Mouse (Mus musculus) CD8-positive naive resting alpha-beta T cell, adult 2 months (primary cell): Measurements from ENCODE around the gene Hddc3.

Experiments
- DNase-seq, 2 experiments: peaks; one replicate each; pipeline ENCODE4 v3.0.0; 2022; ENCODE audit warnings: low read depth in 2 of 2, low spot score in 2 of 2

Hddc3 gene

GRCm38 (mm10) chr7:80368635-80369421 lies 25.9 kb downstream of the Hddc3 start:
- DNase-seq: no peak

- no peak for DNase-seq
Measured at GRCm38 (mm10) chr7:80369461-80369860, 26.6 kb downstream of the Hddc3 start.

GRCm38 (mm10) chr7:80369967-80370431 lies 27.1 kb downstream of the Hddc3 start:
- DNase-seq: no peak

- DNase-seq: peak; percentile 79 to 81
Measured at GRCm38 (mm10) chr7:80370649-80371040, 27.7 kb downstream of the Hddc3 start.

- peak; percentile 67 to 76 for DNase-seq
Measured at GRCm38 (mm10) chr7:80371041-80371751, 28.3 kb downstream of the Hddc3 start, which contains the start of gene Man2a2. Gene Man2a2, minus strand, starts transcription at chr7:80371375.

DNA sequence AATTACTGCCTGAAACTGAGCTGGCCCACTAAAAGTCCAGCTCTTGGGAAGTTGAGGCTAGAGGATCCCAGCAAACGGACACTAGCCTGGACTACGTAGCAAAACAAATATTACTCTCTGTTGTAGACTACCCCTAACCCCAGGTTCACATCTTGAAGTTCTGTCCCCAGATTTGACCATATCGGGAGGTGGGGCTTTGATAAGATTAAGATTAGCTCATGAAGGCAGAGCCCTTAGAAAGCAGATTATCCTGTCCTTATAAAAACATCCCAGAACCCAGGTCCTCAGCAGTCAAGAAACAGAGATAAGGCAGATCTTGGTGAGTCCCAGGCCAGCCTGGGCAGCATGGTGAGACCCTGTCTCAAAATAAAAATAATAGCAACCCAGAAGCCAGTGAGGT lies 29.3 kb downstream of the Hddc3 start:
- no peak for DNase-seq

DNA sequence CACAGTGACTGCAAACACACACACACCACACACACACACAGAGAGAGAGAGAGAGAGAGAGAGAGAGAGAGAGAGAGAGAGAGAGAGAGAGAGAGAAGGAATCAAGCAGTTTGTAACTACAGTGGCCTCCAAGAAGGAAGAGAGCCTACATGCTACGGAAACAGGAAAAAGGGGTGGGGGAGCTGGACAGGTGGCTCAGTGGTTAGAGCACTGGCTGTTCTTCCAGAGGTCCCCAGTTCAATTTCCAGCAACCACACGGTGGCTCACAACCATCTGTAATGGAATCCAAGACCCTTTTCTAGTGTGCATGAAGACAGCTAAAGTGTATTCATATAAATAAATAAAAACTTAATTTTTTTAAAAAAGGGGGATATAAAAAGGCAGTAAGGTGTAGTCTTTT lies 29.8 kb downstream of the Hddc3 start:
- no peak for DNase-seq

GRCm38 (mm10) chr7:80373352-80373751 lies 30.4 kb downstream of the Hddc3 start:
- no peak for DNase-seq

DNA sequence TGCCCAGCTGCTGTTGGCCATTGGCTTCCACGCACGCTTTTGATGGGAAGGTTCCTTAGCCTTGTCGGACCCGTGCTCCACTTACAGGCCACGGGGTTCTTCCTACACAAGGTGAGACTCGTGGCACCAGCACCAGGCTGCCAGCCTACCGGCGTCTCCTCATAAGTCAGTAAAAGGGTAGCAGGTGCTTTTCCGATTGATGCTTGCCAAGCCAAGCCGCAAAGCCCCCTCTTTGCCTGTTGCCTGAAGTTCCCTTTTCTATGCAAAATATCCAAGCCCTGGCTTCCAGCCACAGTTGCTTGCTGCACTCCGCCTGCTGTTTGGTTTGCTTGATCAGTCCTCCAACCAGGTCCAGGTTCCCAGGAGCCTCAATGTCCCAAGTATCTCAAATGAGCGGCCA lies 30.9 kb downstream of the Hddc3 start:
- no peak for DNase-seq

GRCm38 (mm10) chr7:80374280-80374679 lies 31.4 kb downstream of the Hddc3 start:
- DNase-seq: no peak

- no peak for DNase-seq
Measured at GRCm38 (mm10) chr7:80374733-80375132, 31.8 kb downstream of the Hddc3 start.

DNA sequence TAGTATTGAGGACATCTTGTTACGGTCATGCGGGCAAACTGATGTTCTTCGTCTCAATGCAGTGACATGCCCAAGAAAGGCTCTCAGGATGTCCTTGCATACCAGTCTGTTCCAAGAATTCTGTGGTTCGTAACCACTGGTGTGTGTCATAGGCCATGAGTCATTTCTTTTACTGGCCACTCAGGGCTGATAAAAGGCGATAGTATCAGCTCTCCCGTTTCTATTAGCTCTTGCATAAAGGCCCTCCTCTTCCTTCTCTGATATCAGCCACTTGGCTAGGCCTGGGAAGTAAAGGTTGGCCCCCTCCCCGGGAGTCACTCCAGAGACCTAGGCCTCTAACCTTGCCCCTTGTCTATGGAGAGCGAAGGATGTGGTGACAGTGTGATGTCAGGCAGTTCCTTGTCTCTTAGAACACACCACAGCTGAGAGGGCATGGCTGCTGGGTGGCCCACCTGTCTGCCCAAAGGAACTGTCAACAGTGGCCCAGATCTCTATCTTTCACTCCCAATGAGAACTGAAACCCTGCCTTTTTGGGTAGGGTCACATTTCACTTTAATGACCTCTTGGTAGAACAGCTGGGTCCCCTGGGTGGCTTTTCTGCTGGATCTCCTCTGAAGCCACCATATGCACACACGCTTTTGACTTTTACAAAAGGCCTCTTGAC lies 32.6 kb downstream of the Hddc3 start:
- DNase-seq: no peak

- no peak for DNase-seq
Measured at GRCm38 (mm10) chr7:80376192-80376591, 33.3 kb downstream of the Hddc3 start.

DNA sequence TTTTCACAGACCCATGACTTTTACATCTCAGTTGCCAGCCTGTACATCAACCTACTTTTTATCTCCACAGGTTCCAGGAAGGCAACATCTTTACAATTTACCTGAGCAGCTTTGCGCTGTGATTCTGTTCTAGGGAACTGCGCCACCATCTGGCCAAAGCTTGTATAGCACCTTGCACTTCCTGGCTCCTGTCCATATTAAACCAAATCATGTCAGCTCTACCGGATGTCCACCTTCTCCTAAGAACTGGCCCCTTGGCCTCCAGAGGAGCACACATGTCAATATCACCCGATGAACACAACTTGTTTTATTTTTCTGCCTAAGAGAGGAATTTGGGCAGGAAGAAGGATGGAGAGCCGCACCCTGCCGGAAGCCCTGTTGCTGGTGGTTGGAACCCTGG lies 34.6 kb downstream of the Hddc3 start:
- peak; percentile 78 to 82 for DNase-seq

DNA sequence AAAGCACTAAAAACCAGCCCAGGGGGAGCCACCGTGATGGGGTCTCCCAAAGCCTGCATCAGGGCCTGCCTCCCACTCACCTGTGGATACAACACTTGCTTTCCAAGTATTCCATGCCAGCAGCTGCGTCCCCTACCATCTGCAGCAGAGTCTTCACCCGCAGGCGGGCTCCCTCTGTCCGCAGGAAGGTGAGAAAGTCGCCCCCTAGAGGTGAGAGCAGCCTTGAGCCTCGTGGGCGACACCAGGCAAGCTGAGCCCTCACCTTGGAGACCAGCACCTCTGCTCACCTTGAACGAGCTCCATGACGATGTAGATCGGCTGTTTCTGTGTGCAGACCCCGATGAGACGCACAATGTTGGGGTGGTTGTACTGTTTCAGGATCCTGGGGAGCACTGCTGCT lies 36.6 kb downstream of the Hddc3 start:
- DNase-seq: peak; percentile 49 to 56

- no peak for DNase-seq
Measured at GRCm38 (mm10) chr7:80382919-80383318, 40.0 kb downstream of the Hddc3 start.

DNA sequence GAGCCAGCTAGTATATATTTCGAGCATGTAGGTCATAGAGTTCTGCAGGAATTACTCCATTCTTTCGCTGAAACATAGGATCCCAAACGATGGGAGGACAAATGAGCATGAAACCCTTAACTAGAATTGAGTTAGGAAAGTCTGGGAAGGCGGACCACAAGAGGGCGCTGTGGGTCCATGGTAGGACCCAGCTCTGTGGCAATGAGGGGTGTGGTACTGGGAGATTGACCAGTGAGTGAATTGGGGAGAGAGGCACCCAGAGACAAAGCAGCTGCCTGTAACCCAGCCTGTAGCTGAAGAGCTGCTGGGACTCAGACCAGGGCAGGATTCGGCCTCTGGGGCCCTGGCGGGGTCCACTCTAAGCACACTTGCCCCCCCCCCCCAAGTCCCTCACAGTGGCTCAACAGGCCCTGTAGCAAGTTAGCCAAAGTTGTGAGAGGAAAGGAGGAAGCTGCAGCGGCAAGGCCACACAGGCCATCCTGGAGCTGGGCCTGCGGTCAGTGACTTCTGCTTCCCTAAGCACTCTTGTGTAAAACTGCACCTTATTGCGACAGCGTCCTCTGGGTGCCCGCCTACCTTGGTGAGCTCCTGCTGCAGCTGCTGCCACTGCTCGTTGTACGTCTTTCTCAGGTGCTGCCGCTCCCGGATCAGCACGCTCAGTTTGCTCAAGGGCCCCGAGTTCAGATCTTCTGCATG lies 43.5 kb downstream of the Hddc3 start:
- peak; percentile 79 to 81 for DNase-seq

DNA sequence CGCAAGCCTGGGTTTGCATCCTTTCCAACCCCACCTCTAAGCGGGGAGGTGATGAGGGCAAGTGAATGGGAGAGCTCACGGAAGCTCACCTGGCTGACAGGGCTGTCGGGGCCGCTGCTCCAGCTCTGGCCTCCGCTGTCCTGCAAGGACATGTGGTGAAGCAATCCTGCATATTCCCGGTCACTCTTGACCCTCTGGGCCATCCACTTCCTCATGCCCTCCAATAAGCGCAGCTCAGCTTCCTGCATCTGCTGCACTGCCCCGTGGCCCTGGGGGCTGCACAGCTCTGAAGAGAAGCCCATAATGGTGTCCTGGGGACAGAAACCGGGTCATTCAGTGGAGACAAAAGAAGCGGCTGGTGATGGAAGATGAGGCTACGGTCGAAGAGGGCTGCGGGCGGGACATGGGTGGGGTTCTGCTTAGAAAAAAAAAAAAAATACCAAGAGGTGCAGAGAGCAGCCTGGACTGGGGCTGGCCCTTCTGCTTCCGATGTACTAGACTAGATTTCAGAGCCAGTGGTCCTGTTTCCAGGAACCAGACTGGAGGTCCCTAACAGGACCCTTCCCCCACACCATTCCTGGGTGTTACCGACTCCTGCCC lies 44.2 kb downstream of the Hddc3 start:
- no peak for DNase-seq

DNA sequence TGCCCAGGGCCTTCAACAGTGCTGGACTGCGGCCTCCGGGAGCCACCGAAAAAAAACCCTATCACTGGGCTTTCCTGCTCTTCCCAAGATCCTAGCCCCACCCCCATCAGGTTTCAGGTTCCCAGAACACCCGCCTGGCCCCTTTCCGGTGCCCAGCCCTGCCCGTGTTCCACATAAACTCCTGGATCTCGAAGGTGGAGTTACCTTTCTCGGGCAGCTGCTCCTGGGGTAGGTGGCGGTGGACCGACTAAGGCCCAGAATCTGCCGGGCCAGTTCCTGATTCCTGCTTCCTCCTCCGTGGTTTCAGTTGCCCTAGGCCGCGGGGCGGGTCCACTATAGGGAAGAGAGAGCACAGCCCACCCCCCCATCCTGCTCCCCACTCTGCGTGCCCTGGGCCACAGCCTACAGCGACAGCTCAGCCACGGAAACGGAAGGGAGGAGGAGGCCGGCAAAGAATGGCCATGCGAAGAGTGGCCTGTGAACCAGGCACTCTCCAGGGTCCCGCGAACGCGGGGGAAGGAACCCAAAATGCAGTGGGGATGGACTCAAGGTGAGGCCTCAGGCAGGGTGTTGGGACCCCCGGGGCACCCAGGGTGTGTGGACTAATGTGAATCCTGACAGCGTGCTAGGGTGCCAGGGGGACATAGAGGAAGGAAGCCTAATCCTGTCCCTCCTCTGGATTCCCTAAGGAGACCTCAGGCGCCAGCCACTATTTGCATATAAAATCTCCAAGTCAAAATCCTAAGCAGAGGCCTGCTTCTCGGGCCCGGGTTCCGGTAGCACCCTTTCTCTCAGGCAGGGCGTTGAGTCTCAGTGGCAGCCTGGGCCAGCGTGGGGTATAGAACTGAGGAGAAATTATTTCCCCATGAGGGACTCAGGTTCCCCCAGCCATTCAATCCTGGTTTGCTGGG lies 45.0 kb downstream of the Hddc3 start, which contains the start of gene Fes:
TSS of gene Fes (minus strand) at position 314 of the 911 bp plus-strand sequence.
- DNase-seq: no peak

GRCm38 (mm10) chr7:80392119-80392518 lies 49.2 kb downstream of the Hddc3 start:
- no peak for DNase-seq
